Mouse (Mus musculus): ENCODE measurements around the gene Pin1rt1. TPM values are rescaled to one million over a fixed set of nuclear protein-coding genes. Genes with fewer than 3 reads are reported as not detected.

Pin1rt1 gene
- polyA plus RNA-seq, 1 experiment from 2014 or later: 0.18 TPM

DNA sequence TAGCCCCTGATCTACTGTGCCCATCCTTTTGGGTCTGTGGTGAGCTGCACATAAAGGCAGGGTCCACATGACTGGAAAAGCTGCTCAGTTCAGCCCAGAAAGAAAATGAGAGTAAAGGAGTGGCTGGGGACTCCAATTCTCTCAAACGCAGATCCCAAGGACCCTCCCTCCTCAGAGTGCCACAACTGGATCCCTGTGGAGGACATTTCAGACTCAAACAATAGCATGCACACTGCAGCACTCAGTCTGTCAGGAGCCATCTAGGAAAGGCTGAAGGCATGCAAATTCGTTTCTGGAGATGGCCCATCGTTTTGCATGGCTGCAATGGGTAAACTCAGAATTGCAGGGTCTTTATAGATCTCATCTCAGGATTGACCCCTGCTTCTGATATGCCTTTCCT is 13.0 kb downstream of the Pin1rt1 start:
- no peak for ATAC-seq
- Histone ChIP-seq H3K36me3 (ENCODE audit: control insufficient read depth, insufficient read depth) (peaks cover 13% of the 10 kb centered on the region), H3K27ac (ENCODE audit: low read length) (no peak overlapping the region), H3K9ac (replicated peaks; ENCODE audit: low read depth, low read length) (no peak overlapping the region), H3K4me2 (ENCODE audit: low read length) (no peak overlapping the region), H3K4me3 (replicated peaks; ENCODE audit: low read length) (no peak overlapping the region), H3K27me3 (replicated peaks; ENCODE audit: control insufficient read depth, insufficient read depth, low read length) (no peaks in the 10 kb centered on the region), H3K4me1 (replicated peaks; ENCODE audit: control insufficient read depth, insufficient read depth, low read length) (no peaks in the 10 kb centered on the region), H3K9me3 (ENCODE audit: control insufficient read depth, low read length) (no peaks in the 10 kb centered on the region)
- WGBS: 62% methylated on average over 3 of the region's 3 CpGs

DNA sequence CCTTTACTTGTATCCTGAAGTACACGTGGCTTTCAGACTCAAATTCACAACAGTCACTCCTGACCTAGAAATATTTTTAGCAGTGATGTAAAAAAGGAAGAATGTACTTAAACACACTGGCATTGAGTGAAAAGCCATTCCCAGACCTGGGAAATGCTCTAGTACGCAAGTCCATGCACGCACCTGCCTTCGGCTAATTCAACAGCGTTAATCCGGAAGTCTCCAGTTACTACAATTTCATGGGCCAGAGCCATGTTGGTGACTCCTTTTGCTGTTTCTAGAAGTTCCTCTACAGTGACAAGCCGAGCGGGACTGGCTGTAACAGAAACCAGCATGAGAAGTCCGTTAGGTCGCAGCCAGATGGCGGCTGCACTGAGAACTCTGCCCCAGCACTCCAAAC is 16.5 kb downstream of the Pin1rt1 start:
- Histone ChIP-seq H3K9me3 (ENCODE audit: control insufficient read depth, low read length) (no peaks in the 10 kb centered on the region), H3K4me2 (ENCODE audit: low read length) (no peak overlapping the region), H3K9ac (replicated peaks; ENCODE audit: low read depth, low read length) (no peak overlapping the region), H3K4me3 (replicated peaks; ENCODE audit: low read length) (no peak overlapping the region), H3K27me3 (replicated peaks; ENCODE audit: control insufficient read depth, insufficient read depth, low read length) (no peaks in the 10 kb centered on the region), H3K36me3 (ENCODE audit: control insufficient read depth, insufficient read depth) (peaks cover 8% of the 10 kb centered on the region), H3K4me1 (replicated peaks; ENCODE audit: control insufficient read depth, insufficient read depth, low read length) (no peaks in the 10 kb centered on the region), H3K27ac (ENCODE audit: low read length) (no peak overlapping the region)
- ATAC-seq: no peak
- WGBS: 89% methylated on average over 11 of the region's 11 CpGs

- peaks cover 3% of the 10 kb centered on the region; the same call in 1 of the 2 replicates for H3K36me3 ChIP-seq (ENCODE audit: control insufficient read depth, insufficient read depth)
- H3K4me2 ChIP-seq (ENCODE audit: low read length): no peak overlapping the region
- H3K4me3 ChIP-seq (replicated peaks; ENCODE audit: low read length): no peak overlapping the region
- WGBS: 60% methylated on average over 2 of the region's 2 CpGs
- no peak overlapping the region for H3K27ac ChIP-seq (ENCODE audit: low read length)
- ATAC-seq: no peak
- H3K9me3 ChIP-seq (ENCODE audit: control insufficient read depth, low read length): no peaks in the 10 kb centered on the region
- H3K4me1 ChIP-seq (replicated peaks; ENCODE audit: control insufficient read depth, insufficient read depth, low read length): no peaks in the 10 kb centered on the region
- H3K27me3 ChIP-seq (replicated peaks; ENCODE audit: control insufficient read depth, insufficient read depth, low read length): no peaks in the 10 kb centered on the region
- H3K9ac ChIP-seq (replicated peaks; ENCODE audit: low read depth, low read length): no peak overlapping the region
Observed at GRCm38 (mm10) chr2:104692551-104692950, 23.6 kb downstream of the Pin1rt1 start.

GRCm38 (mm10) chr2:104690720-104691119 is 25.5 kb downstream of the Pin1rt1 start:
- Histone ChIP-seq H3K4me1 (replicated peaks; ENCODE audit: control insufficient read depth, insufficient read depth, low read length) (no peaks in the 10 kb centered on the region), H3K27me3 (replicated peaks; ENCODE audit: control insufficient read depth, insufficient read depth, low read length) (no peaks in the 10 kb centered on the region), H3K36me3 (ENCODE audit: control insufficient read depth, insufficient read depth) (no peaks in the 10 kb centered on the region), H3K27ac (ENCODE audit: low read length) (no peak overlapping the region), H3K9me3 (ENCODE audit: control insufficient read depth, low read length) (no peaks in the 10 kb centered on the region), H3K4me2 (ENCODE audit: low read length) (no peak overlapping the region), H3K9ac (replicated peaks; ENCODE audit: low read depth, low read length) (no peak overlapping the region), H3K4me3 (replicated peaks; ENCODE audit: low read length) (no peak overlapping the region)
- ATAC-seq: no peak
- WGBS: 76% methylated on average over 4 of the region's 4 CpGs

DNA sequence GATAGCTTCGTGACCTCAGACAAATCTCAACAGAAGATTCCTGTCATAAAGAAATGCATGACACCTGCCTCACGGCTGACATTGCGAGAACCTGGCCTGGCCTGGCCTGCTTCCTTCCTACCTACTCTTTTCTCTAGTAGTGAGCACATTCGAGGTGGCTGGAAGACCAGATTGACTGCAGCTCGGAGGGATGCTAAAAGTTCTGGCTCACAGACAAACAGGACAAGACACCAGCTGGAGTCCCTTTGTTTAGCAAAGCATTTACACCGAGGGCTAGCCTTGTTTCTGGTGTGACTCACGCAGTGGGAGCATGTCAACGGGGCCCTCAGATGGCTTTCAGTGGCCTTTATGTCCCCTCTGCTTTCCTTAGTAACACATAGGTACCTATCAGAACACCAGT is 27.5 kb downstream of the Pin1rt1 start:
- no peak overlapping the region for H3K9ac ChIP-seq (replicated peaks; ENCODE audit: low read depth, low read length)
- no peak for ATAC-seq
- no peak overlapping the region for H3K4me3 ChIP-seq (replicated peaks; ENCODE audit: low read length)
- WGBS: 74% methylated on average over 8 of the region's 8 CpGs
- no peak overlapping the region for H3K4me2 ChIP-seq (ENCODE audit: low read length)
- no peaks in the 10 kb centered on the region for H3K9me3 ChIP-seq (ENCODE audit: control insufficient read depth, low read length)
- no peaks in the 10 kb centered on the region for H3K27me3 ChIP-seq (replicated peaks; ENCODE audit: control insufficient read depth, insufficient read depth, low read length)
- no peaks in the 10 kb centered on the region for H3K4me1 ChIP-seq (replicated peaks; ENCODE audit: control insufficient read depth, insufficient read depth, low read length)
- no peak overlapping the region for H3K27ac ChIP-seq (ENCODE audit: low read length)
- H3K36me3 ChIP-seq (ENCODE audit: control insufficient read depth, insufficient read depth): peaks cover 4% of the 10 kb centered on the region; the same call in 1 of the 2 replicates

DNA sequence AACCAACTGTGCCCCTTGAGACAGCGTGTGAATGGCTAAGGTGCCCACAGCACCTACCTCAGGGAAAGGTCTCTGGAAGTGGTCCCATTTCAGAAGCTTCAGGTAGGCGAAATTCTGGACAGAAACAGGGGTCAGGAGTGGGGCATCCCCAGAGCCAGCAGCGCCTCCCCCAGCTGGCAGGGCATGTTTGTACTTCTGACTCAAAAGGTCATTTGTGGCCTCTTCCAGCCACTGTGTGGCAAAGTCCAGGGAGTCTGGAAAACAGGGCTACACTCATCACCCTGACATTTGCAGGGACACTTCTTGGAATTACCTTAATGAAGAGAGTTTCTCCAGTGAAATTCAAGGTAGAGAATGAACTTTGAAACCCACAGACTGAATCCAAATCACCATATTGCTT is 27.9 kb downstream of the Pin1rt1 start:
- Histone ChIP-seq H3K4me3 (replicated peaks; ENCODE audit: low read length) (no peak overlapping the region), H3K27me3 (replicated peaks; ENCODE audit: control insufficient read depth, insufficient read depth, low read length) (no peaks in the 10 kb centered on the region), H3K9ac (replicated peaks; ENCODE audit: low read depth, low read length) (no peak overlapping the region), H3K27ac (ENCODE audit: low read length) (no peak overlapping the region), H3K36me3 (ENCODE audit: control insufficient read depth, insufficient read depth) (peaks cover 8% of the 10 kb centered on the region), H3K4me2 (ENCODE audit: low read length) (no peak overlapping the region), H3K9me3 (ENCODE audit: control insufficient read depth, low read length) (no peaks in the 10 kb centered on the region), H3K4me1 (replicated peaks; ENCODE audit: control insufficient read depth, insufficient read depth, low read length) (no peaks in the 10 kb centered on the region)
- 79% methylated on average over 3 of the region's 3 CpGs for WGBS
- no peak for ATAC-seq

DNA sequence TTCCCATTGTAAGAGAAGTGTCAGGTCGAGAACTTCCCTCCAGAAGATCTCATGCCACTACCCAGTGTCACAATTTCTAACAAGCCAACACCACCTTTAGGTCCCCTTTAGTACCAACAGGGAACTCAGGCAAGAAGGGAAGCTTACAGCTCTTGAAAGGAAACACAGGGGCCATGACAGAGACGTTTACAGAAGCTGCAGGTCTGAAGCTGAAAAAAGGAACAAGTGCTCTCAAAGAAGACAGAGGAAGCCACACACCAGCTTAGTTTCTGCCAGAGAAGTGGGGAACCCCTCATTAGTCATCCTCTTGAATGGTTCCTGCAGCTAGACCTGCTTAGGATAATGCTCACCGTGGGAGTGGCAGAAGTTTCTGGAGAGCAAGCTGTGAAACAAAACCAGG is 28.9 kb downstream of the Pin1rt1 start:
- H3K4me1 ChIP-seq (replicated peaks; ENCODE audit: control insufficient read depth, insufficient read depth, low read length): no peaks in the 10 kb centered on the region
- no peak overlapping the region for H3K4me2 ChIP-seq (ENCODE audit: low read length)
- no peak overlapping the region for H3K27ac ChIP-seq (ENCODE audit: low read length)
- no peak overlapping the region for H3K4me3 ChIP-seq (replicated peaks; ENCODE audit: low read length)
- no peaks in the 10 kb centered on the region for H3K9me3 ChIP-seq (ENCODE audit: control insufficient read depth, low read length)
- WGBS: 64% methylated on average over 3 of the region's 3 CpGs
- no peak overlapping the region for H3K9ac ChIP-seq (replicated peaks; ENCODE audit: low read depth, low read length)
- H3K27me3 ChIP-seq (replicated peaks; ENCODE audit: control insufficient read depth, insufficient read depth, low read length): no peaks in the 10 kb centered on the region
- peaks cover 10% of the 10 kb centered on the region for H3K36me3 ChIP-seq (ENCODE audit: control insufficient read depth, insufficient read depth)
- no peak for ATAC-seq

DNA sequence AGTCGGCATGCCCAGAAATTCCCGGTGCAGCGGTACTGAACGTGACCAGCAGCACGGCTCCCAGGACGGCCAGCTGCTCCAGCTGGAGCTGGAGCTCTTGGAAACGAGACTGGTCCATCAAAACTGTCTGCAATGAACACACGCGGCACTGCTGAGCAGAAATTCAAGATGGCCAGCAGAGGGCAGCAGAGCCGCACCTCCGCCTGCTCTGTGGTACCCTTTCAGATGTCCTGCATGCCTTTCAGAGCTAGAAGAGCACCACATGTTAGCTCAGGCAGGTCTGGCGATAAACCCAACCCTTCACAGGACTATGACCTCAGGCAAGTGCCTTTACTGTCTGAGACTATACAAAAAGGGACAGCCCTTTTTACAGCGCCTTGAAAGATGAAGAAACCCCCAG is 30.8 kb downstream of the Pin1rt1 start:
- Histone ChIP-seq H3K4me3 (replicated peaks; ENCODE audit: low read length) (no peak overlapping the region), H3K36me3 (ENCODE audit: control insufficient read depth, insufficient read depth) (peaks cover 17% of the 10 kb centered on the region), H3K4me2 (ENCODE audit: low read length) (no peak overlapping the region), H3K9ac (replicated peaks; ENCODE audit: low read depth, low read length) (no peak overlapping the region), H3K9me3 (ENCODE audit: control insufficient read depth, low read length) (no peaks in the 10 kb centered on the region), H3K4me1 (replicated peaks; ENCODE audit: control insufficient read depth, insufficient read depth, low read length) (no peaks in the 10 kb centered on the region), H3K27me3 (replicated peaks; ENCODE audit: control insufficient read depth, insufficient read depth, low read length) (no peaks in the 10 kb centered on the region), H3K27ac (ENCODE audit: low read length) (no peak overlapping the region)
- WGBS: 9% methylated on average over 13 of the region's 13 CpGs
- peak; percentile 93 for ATAC-seq

- H3K9me3 ChIP-seq (ENCODE audit: control insufficient read depth, low read length): no peaks in the 10 kb centered on the region
- H3K4me1 ChIP-seq (replicated peaks; ENCODE audit: control insufficient read depth, insufficient read depth, low read length): no peaks in the 10 kb centered on the region
- no peaks in the 10 kb centered on the region for H3K27me3 ChIP-seq (replicated peaks; ENCODE audit: control insufficient read depth, insufficient read depth, low read length)
- H3K9ac ChIP-seq (replicated peaks; ENCODE audit: low read depth, low read length): no peak overlapping the region
- H3K27ac ChIP-seq (ENCODE audit: low read length): no peak overlapping the region
- no peak for ATAC-seq
- H3K4me3 ChIP-seq (replicated peaks; ENCODE audit: low read length): no peak overlapping the region
- peaks cover 17% of the 10 kb centered on the region for H3K36me3 ChIP-seq (ENCODE audit: control insufficient read depth, insufficient read depth)
- no peak overlapping the region for H3K4me2 ChIP-seq (ENCODE audit: low read length)
- 89% methylated on average over 4 of the region's 4 CpGs for WGBS
Observed at GRCm38 (mm10) chr2:104684771-104685170, 31.4 kb downstream of the Pin1rt1 start.

DNA sequence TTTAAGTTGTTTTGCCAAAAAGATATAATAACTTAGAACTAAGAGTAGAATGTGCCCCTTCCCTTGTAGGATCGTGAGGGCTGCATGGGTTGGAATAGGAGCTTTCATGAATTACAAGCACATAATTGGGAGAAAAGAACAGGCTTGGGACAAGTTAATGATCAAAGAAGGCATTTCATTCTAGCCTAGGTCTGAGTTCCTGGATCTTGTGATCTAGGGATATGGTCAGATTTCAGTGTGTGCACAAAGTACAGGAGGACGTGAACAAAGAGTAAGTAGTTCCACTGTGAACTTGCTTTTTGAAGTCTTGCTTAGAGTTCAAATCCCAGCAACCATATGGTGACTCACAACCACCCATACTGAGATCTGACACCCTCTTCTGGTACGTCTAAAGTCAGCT is 38.9 kb downstream of the Pin1rt1 start:
- no peak for ATAC-seq
- WGBS: 84% methylated on average over 3 of the region's 3 CpGs
- no peaks in the 10 kb centered on the region for H3K9me3 ChIP-seq (ENCODE audit: control insufficient read depth, low read length)
- H3K27ac ChIP-seq (ENCODE audit: low read length): no peak overlapping the region
- H3K4me1 ChIP-seq (replicated peaks; ENCODE audit: control insufficient read depth, insufficient read depth, low read length): no peaks in the 10 kb centered on the region
- H3K4me2 ChIP-seq (ENCODE audit: low read length): no peak overlapping the region
- H3K4me3 ChIP-seq (replicated peaks; ENCODE audit: low read length): no peak overlapping the region
- peaks cover 11% of the 10 kb centered on the region; the same call in 1 of the 2 replicates for H3K36me3 ChIP-seq (ENCODE audit: control insufficient read depth, insufficient read depth)
- no peak overlapping the region for H3K9ac ChIP-seq (replicated peaks; ENCODE audit: low read depth, low read length)
- H3K27me3 ChIP-seq (replicated peaks; ENCODE audit: control insufficient read depth, insufficient read depth, low read length): no peaks in the 10 kb centered on the region
